In genomic region chr2:152764172-152765044, GRCm38 (mm10) we compare ENCODE assay signal across 9 mouse cellular contexts. TPM values are rescaled to one million over a fixed set of nuclear protein-coding genes. Genes with fewer than 3 reads are reported as not detected.
DNase-seq lines count a peak whose midpoint lies in the region; ATAC-seq and TF ChIP-seq lines count a peak whose summit lies in the region.
"Had no signal": no experiment of that assay in that cellular context is flagged by ENCODE, and none has a peak within 500 bp of the region (broad histone marks: within the 10 kb centered on the region; RNA-seq: fewer than 3 reads in every experiment).

No protein-coding gene starts in this region.

- no peaks in the 10 kb centered on the region for H3K36me3 ChIP-seq in hindbrain, embryonic 15.5 days
- no peaks in the 10 kb centered on the region for H3K36me3 ChIP-seq in midbrain, embryonic 13.5 days

- H3K9me3 ChIP-seq in hindbrain, embryonic 15.5 days, result no peaks in the 10 kb centered on the region
- H3K9me3 ChIP-seq in midbrain, embryonic 13.5 days, result no peaks in the 10 kb centered on the region

- no peaks in the 10 kb centered on the region for H3K27me3 ChIP-seq in hindbrain, embryonic 15.5 days
- no peaks in the 10 kb centered on the region; the same call in 1 of the 2 replicates for H3K27me3 ChIP-seq in midbrain, embryonic 13.5 days

- intact Hi-C loops in gastrocnemius, adult 2 months (cut with DNase I), result no loop called here
- intact Hi-C loops in gastrocnemius, postnatal 36 days (cut with DNase I), result loop anchor here (2.0 kb wide), 1 partner anchor 66 kb away; no protein-coding TSS in a partner anchor

- TF ChIP-seq CTCF in gastrocnemius, adult 2 months (IDR thresholded peaks at IDR 0.05), result no peak

- H3K4me3 ChIP-seq in gastrocnemius, adult 2 months, result no peak overlapping the region
- H3K4me3 ChIP-seq in hindbrain, embryonic 15.5 days, result no peak overlapping the region
- H3K4me3 ChIP-seq in midbrain, embryonic 13.5 days (replicated peaks), result no peak overlapping the region

- H3K27ac ChIP-seq in gastrocnemius, adult 2 months, result peak overlapping the region; percentile 46
- no peak overlapping the region for H3K27ac ChIP-seq in hindbrain, embryonic 15.5 days (replicated peaks)
- H3K27ac ChIP-seq in midbrain, embryonic 13.5 days, result no peak overlapping the region
- H3K27ac ChIP-seq: macrophage had no signal

- 6% methylated on average over 14 of the region's 14 CpGs for WGBS in hindbrain, embryonic 15.5 days
- WGBS in midbrain, embryonic 13.5 days, result 3% methylated on average over 14 of the region's 14 CpGs

- DNase-seq in gastrocnemius, adult 2 months, result no peak
- DNase-seq in gastrocnemius, postnatal 36 days, result no peak
- DNase-seq in embryo, embryonic 10.5 days (ENCODE audit: low spot score), result peak; percentile 44
- DNase-seq in layer of hippocampus, adult 8-10 months (ENCODE audit: low spot score in 2 of 2), result no peak
- no peak for DNase-seq in frontal cortex, postnatal 14 days (ENCODE audit: low spot score in 2 of 2)
- no peak for DNase-seq in spleen, postnatal 4 days (ENCODE audit: low spot score in 2 of 2)

- no peak for ATAC-seq in hindbrain, embryonic 15.5 days (ENCODE audit: low FRiP score, low read depth)
- peak; percentile 44; the same call in 1 of the 2 replicates for ATAC-seq in midbrain, embryonic 13.5 days

- peak overlapping the region; percentile 40 for H3K4me2 ChIP-seq in hindbrain, embryonic 15.5 days
- peak overlapping the region; percentile 33 for H3K4me2 ChIP-seq in midbrain, embryonic 13.5 days (replicated peaks)

- H3K4me1 ChIP-seq in hindbrain, embryonic 15.5 days (replicated peaks), result peaks cover 13% of the 10 kb centered on the region
- peaks cover 15% of the 10 kb centered on the region for H3K4me1 ChIP-seq in midbrain, embryonic 13.5 days (replicated peaks)

- peak overlapping the region; percentile 8; the same call in 1 of the 2 replicates for H3K9ac ChIP-seq in hindbrain, embryonic 15.5 days
- H3K9ac ChIP-seq in midbrain, embryonic 13.5 days (replicated peaks), result 0 out of 2 replicates have a peak overlapping the region, but pooled peaks have one; percentile 23

RNA-seq across cellular contexts. Expression of gene Cox4i2, which starts 10.4 kb away (rescaled TPM):
- 1 to 10 TPM; 2.0 to 4.2 TPM for total RNA-seq in gastrocnemius, adult 2 months (2021)
- total RNA-seq in gastrocnemius, postnatal 36 days (2021), result 1 to 10 TPM; 2.9 TPM
- polyA plus RNA-seq in hindbrain, embryonic 15.5 days (2015; fragmentation: Nextera tagmentation; extraction: Ambion mirVana), result 6.3 TPM in 2 replicates
- polyA plus RNA-seq in midbrain, embryonic 13.5 days (2015; fragmentation: Nextera tagmentation; extraction: Ambion mirVana), result 4.1 and 5.5 TPM in 2 replicates
- total RNA-seq in layer of hippocampus, adult 8-10 months (2022), result 1 to 10 TPM in 3 of 4 experiments, under 1 TPM in 1; 0.92 to 2.4 (median 2.2) TPM
- polyA plus RNA-seq: macrophage had no signal

RNA-seq across cellular contexts. Expression of gene Id1, which starts 28.4 kb away (rescaled TPM):
- 10 to 100 TPM in 1 of 2 experiments, 1 to 10 TPM in 1; 6.7 to 26.8 TPM for total RNA-seq in gastrocnemius, adult 2 months (2021)
- total RNA-seq in gastrocnemius, postnatal 36 days (2021), result 10 to 100 TPM; 11.5 to 17.7 TPM
- polyA plus RNA-seq in hindbrain, embryonic 15.5 days (2015; fragmentation: Nextera tagmentation; extraction: Ambion mirVana), result 55.3 and 57.5 TPM in 2 replicates
- polyA plus RNA-seq in midbrain, embryonic 13.5 days (2015; fragmentation: Nextera tagmentation; extraction: Ambion mirVana), result 32.8 and 39.4 TPM in 2 replicates
- 10 to 100 TPM; 18.1 to 24.9 (median 22.5) TPM for total RNA-seq in layer of hippocampus, adult 8-10 months (2022)
